Mouse (Mus musculus) adrenal gland, postnatal 0 days (tissue): ENCODE measurements around the gene Arglu1. TPM values are rescaled to one million over a fixed set of nuclear protein-coding genes. Genes with fewer than 3 reads are reported as not detected.

Experiments used
- microRNA-seq: library from miRNA; unstranded; fragments of <30 nt; microRNA quantifications from one replicate; pipeline ENCODE4, GENCODE M21; 2016; ENCODE audit warnings: borderline replicate concordance; ENCODE audit not compliant: insufficient number of aligned reads
- polyA plus RNA-seq: library from polyadenylated mRNA; unstranded; fragments of >200 nt; fragmentation: Nextera tagmentation; extraction: Ambion mirVana; gene quantifications from 2 replicates; pipeline ENCODE4 v1.2.1, GENCODE M21; 2015

Arglu1 gene
- 57.8 and 99.5 TPM in 2 replicates for polyA plus RNA-seq

DNA sequence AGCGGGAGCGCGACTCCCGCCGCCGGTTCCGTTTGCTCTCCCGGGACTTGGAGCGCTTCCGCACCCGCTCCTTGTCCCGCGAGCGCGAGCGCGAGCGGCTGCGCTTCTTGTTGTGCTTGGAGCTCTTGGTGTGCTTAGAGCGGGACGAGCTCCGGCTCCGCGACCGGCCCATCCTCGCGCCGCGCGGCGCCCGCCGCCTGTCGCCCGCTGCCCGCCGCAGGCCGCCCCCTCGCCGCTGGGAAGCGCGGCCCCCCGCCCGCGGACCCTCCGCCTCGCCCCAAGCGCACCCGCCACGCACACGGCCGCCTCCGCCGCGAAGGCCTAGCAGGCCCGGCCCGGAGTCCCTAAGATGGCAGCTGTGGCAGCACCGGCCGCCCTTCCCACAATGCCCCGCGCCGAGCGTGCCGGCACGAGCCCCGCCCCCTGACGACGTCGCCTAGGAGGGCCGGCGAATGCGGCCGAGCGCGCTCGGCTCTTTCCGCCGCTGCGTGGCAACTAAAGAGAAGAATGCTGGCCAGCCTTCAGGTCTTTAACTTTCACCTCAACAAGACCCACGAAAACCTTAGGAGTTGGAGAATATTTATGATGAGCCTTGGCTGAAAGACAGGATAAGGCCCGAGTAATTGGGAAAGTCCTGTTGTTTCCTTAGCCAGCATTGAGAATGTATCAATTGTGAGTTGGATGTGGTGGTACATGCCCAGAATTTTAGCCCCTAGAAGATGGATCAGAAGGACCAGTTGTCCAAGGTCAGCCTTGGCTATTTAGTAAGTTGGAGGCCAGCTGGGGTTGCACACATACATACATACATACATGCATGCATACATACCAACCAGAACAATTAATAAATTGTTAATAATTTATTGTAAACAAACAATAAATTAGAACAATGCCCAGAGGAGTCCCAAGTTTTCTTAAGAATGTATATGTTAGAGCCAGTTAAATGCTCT is at the start of gene Arglu1:
TSS of gene Arglu1 (minus strand) at position 376 of the 947 bp plus-strand sequence.

DNA sequence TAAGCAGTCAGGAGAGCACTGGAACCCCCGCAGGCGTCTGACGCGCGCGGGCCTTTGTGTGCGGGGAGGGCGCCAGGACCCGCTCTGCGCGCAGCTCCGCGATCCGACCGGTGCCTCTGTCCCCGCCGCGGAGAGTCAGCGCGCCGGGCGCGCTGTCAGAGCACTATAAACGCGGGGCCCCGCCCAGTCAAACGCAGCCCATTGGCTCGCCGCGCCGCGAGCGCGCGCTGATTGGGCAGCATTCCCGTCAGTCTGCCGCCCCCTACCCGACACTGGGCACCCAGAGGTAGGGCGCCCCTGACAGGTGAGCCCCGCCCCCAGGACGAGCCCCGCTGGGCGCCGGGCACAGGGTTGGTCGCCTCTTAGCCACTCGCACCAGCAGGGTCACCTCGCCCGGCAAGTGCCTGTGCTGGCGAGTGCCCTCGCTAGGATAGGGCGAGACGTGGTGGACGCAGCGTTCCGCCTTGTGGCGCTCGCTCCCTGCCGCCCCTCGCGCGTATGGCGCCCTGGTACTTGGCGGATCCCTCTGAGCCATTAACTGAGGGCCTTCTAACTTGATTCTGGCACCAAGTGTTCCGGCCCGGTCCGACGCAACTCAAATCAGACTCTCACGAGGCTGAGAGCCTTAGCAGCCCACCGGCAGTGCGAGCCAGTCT is 29.1 kb downstream of the Arglu1 start, which contains the start of gene Efnb2:
TSS of gene Efnb2 (minus strand) at position 140 of the 656 bp plus-strand sequence.

Small RNA genes lying within 50 kb of the gene (microRNA-seq; reads per million reads assigned to microRNA genes)
- gene Mir7654 = 1.8 reads per million

Other genes starting within 250 kb of the Arglu1 start
- 5.4 and 6.7 TPM in 2 replicates for gene Efnb2, start 29.3 kb downstream of the Arglu1 start, polyA plus RNA-seq